Comparison of ENCODE assay signal across 8 mouse cellular contexts in the genomic region with DNA sequence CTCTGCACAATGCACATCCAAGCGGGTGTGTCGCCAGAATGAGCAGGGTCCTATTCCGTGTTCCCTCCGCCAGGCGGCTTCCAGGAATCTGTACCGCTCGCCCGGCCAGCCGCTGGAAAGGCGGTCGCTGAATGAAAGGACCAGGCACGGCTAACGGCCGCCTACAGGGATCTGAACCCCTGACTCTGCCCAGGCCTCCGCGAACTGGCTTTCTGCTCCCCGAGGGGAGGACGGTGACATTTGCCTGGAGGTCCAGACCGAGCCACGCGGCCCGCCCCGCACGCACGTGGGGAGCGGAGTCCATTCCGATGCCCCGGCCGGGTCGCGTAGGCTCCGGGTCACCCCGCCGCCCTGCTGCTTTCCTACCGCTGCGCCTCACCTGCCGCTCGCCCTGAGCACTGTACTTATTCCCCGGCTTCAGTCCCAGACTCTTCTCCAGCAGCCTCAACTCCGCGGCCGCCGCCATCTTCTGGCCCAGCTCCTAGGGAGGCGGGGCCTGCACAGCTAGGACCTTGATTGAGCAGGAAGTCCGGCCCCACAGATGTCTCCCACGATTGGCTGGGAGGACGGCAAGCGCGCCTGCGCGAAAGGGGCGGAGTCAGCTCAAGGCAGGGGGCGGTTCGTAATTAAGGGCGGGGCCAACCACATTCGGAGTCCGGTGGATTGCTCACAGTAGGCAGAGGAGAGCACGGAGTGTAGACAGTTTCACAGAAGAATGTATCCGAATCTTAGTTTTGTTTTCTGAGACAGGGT. TPM values are rescaled to one million over a fixed set of nuclear protein-coding genes. Genes with fewer than 3 reads are reported as not detected.
A peak's percentile ranks its signal among the peaks of the same experiment; 100 is the strongest.
DNase-seq lines count a peak whose midpoint lies in the region; ATAC-seq lines count a peak whose summit lies in the region.

A gene (minus strand): TSS at position 531 of the 753 bp plus-strand sequence.

- WGBS in hindbrain, embryonic 13.5 days: under 1% methylated on average over 59 of the region's 59 CpGs

- H3K9me3 ChIP-seq in hindbrain, embryonic 13.5 days: 0 out of 2 replicates have a peak, but pooled peaks cover 5% of the 10 kb centered on the region

- peak within 1 kb of the TSS; percentile 78 for H3K4me2 ChIP-seq in hindbrain, embryonic 13.5 days

- H3K27ac ChIP-seq in hindbrain, embryonic 13.5 days: peak within 1 kb of the TSS; percentile 84

- H3K27me3 ChIP-seq in hindbrain, embryonic 13.5 days: no peaks in the 10 kb centered on the region

- peaks cover 14% of the 10 kb centered on the region for H3K4me1 ChIP-seq in hindbrain, embryonic 13.5 days (replicated peaks)

- ATAC-seq in hindbrain, embryonic 13.5 days (ENCODE audit: low FRiP score): peak; percentile 100

- peak; percentile 96 for DNase-seq in NIH3T3 (ENCODE audit: low read depth)
- DNase-seq in cerebellum, postnatal 10 days: peak; percentile 96 to 97
- DNase-seq in frontal cortex, postnatal 10 days (ENCODE audit: low spot score in 2 of 2): peak; percentile 92 to 93
- peak; percentile 81 to 82 for DNase-seq in layer of hippocampus, postnatal 25 days (ENCODE audit: extremely low spot score in 1 of 2, low spot score in 1 of 2)
- DNase-seq in lung, postnatal 25 days (ENCODE audit: low spot score): peak; percentile 97
- DNase-seq in retina, embryonic 14.5 days (ENCODE audit: low spot score): peak; percentile 95
- peak; percentile 96 for DNase-seq in thymus, postnatal 4 days

- peaks cover 24% of the 10 kb centered on the region for H3K36me3 ChIP-seq in hindbrain, embryonic 13.5 days

- H3K4me3 ChIP-seq in hindbrain, embryonic 13.5 days: peak within 1 kb of the TSS; percentile 92

- peak within 1 kb of the TSS; percentile 89 for H3K9ac ChIP-seq in hindbrain, embryonic 13.5 days

RNA-seq across cellular contexts. Expression of the gene that starts here (rescaled TPM):
- polyA plus RNA-seq in hindbrain, embryonic 13.5 days (2015; fragmentation: Nextera tagmentation; extraction: Ambion mirVana): 91.3 and 91.6 TPM in 2 replicates
- total RNA-seq in layer of hippocampus, postnatal 25 days (2021): 10 to 100 TPM; 30.4 to 31.0 TPM

Comparison
In these comparisons a context has a peak if more than half of its experiments do, and no peak if none do; other contexts are left out.
1. Peak in every context shown above with its lines: DNase-seq, ATAC-seq, H3K4me3 ChIP-seq and H3K27ac ChIP-seq.